Mouse (Mus musculus) stomach, postnatal 0 days (tissue): ENCODE measurements around the gene Cdr2l.

Experiments
- CTCF ChIP-seq: IDR thresholded peaks from 2 replicates; pipeline ENCODE4 v1.5.1; 2016; ENCODE audit warnings: antibody characterized with exemption, low read depth, mild to moderate bottlenecking, moderate library complexity
- EP300 ChIP-seq: optimal IDR thresholded peaks from 2 replicates; pipeline ENCODE3; 2016; ENCODE audit warnings: antibody characterized with exemption

DNA sequence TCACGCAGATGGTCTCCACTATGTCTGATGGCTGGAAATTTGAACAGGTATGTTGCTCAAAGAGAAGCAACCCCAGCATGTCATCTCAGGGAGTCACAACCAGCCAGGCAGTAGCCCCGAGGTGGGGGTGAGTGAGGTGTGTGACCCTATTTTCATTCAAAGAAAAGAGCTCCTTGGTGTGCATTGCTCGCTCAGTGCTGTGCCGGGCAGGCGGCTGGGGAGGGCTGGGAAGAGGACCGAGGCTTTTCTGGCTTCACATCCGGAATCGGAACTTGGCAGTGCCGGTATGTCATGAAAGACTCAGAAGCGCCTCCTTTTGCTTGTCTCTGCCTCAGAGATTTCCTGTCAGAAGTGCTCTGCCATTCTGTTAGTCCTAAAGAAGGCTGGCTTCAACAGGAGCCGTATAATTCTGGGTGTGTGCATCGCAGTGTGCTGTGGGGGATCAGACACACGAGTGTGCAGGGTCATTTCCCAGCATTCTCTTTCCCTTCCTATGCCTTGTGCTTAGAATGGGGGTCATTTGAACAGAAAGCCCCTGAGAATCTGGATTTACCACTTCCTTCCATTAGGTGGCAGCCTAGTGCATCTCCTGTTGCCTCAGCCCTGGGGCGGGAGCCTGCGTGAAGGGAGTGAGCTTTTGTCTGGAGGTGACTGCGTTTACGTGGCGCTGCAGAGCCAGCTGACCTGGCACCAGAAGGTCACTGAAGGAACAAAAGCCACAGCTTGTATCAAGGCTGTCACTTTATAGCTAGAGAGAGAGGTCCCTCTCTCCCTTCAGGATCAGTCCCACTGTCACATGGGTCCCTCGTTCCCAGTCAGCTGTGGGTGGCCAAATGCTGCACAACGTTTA, 46.0 kb downstream of the Cdr2l start:
- TF ChIP-seq CTCF (peak; percentile 89), EP300 (no peak)
